Mouse (Mus musculus) monocyte, adult 5-6 weeks (primary cell): Measurements from ENCODE around the gene Olfr329-ps. TPM values are rescaled to one million over a fixed set of nuclear protein-coding genes. Genes with fewer than 3 reads are reported as not detected.
"Not testable (repeated sequence)": the region's sequence is repeated elsewhere in the genome, so short reads cannot be mapped to it uniquely, and the experiment has no call there.

Source experiments
- ATAC-seq: fragments of 153-309, 156-312 bp; replicated peaks from 2 replicates; pipeline ENCODE4 v1.8.0; 2017; ENCODE audit warnings: mild to moderate bottlenecking; ENCODE audit not compliant: low TSS enrichment, insufficient number of reproducible peaks, severe bottlenecking, poor library complexity, low FRiP score
- total RNA-seq: library from RNA; stranded (forward); fragments of 200-1000, 200-491, 200-594 nt; gene quantifications from 3 replicates; pipeline ENCODE4 v1.2.3, GENCODE M21; 2017

Olfr329-ps gene
- total RNA-seq: not detected in 3 replicates

GRCm38 (mm10) chr11:58546322-58546721 is at the start of gene Olfr329-ps:
Gene Olfr329-ps (minus strand): TSS chr11:58546422.
- no peak for ATAC-seq

- ATAC-seq: no peak
Measured at GRCm38 (mm10) chr11:58594814-58595213, 48.6 kb upstream of the Olfr329-ps start, which contains the start of gene Olfr324. Gene Olfr324 (plus strand): TSS chr11:58595114.

- ATAC-seq: no peak
Measured at GRCm38 (mm10) chr11:58588620-58589250, 42.5 kb upstream of the Olfr329-ps start.

- ATAC-seq: no peak
Measured at GRCm38 (mm10) chr11:58587898-58588348, 41.7 kb upstream of the Olfr329-ps start.

GRCm38 (mm10) chr11:58578636-58579035 is 32.4 kb upstream of the Olfr329-ps start:
- ATAC-seq: no peak

GRCm38 (mm10) chr11:58577430-58577829 is 31.2 kb upstream of the Olfr329-ps start, which contains the start of gene Olfr325:
Gene Olfr325 (plus strand): TSS chr11:58577730.
- ATAC-seq: no peak

GRCm38 (mm10) chr11:58570405-58570804 is 24.2 kb upstream of the Olfr329-ps start, which contains the start of gene Olfr224:
Gene Olfr224 (minus strand): TSS chr11:58570553.
- no peak for ATAC-seq

GRCm38 (mm10) chr11:58555536-58555935 is 9.3 kb upstream of the Olfr329-ps start, which contains the start of gene Olfr328:
Gene Olfr328 (minus strand): TSS chr11:58555636.
- ATAC-seq: no peak

- not testable (repeated sequence) for ATAC-seq
Measured at GRCm38 (mm10) chr11:58534736-58535135, 11.5 kb downstream of the Olfr329-ps start, which contains the start of gene Olfr330. Gene Olfr330 (minus strand): TSS chr11:58534836.

- not testable (repeated sequence) for ATAC-seq
Measured at GRCm38 (mm10) chr11:58519756-58520155, 26.5 kb downstream of the Olfr329-ps start.

GRCm38 (mm10) chr11:58518916-58519315 is 27.3 kb downstream of the Olfr329-ps start:
- not testable (repeated sequence) for ATAC-seq

GRCm38 (mm10) chr11:58509058-58509457 is 37.2 kb downstream of the Olfr329-ps start:
- not testable (repeated sequence) for ATAC-seq

GRCm38 (mm10) chr11:58502472-58502871 is 43.8 kb downstream of the Olfr329-ps start, which contains the start of gene Olfr331:
Gene Olfr331 (minus strand): TSS chr11:58502572.
- ATAC-seq: not testable (repeated sequence)

- no peak for ATAC-seq
Measured at GRCm38 (mm10) chr11:58499290-58499689, 46.9 kb downstream of the Olfr329-ps start.

- no peak for ATAC-seq
Measured at GRCm38 (mm10) chr11:58498761-58499160, 47.5 kb downstream of the Olfr329-ps start.

GRCm38 (mm10) chr11:58492455-58492854 is 53.8 kb downstream of the Olfr329-ps start, which contains the start of gene Olfr332:
Gene Olfr332 (minus strand): TSS chr11:58492555.
- ATAC-seq: no peak
